Mouse (Mus musculus) midbrain, embryonic 15.5 days (tissue): Measurements from ENCODE around the gene Pola2. TPM values are rescaled to one million over a fixed set of nuclear protein-coding genes. Genes with fewer than 3 reads are reported as not detected.

Experiments
- polyA plus RNA-seq: library from polyadenylated mRNA; unstranded; fragments of >200 nt; fragmentation: Nextera tagmentation; extraction: Ambion mirVana; gene quantifications from 2 replicates; pipeline ENCODE4 v1.2.1, GENCODE M21; 2015

The Pola2 gene
- polyA plus RNA-seq, 1 experiment from 2014 or later: 25.3 TPM

Other genes with a start within 250 kb of the Pola2 start
- gene Ehbp1l1, start 237.9 kb downstream of the Pola2 start, polyA plus RNA-seq: 23.7 and 25.5 TPM in 2 replicates
- gene Fam89b, start 234.5 kb downstream of the Pola2 start, polyA plus RNA-seq: 158 and 165 TPM in 2 replicates
- 8.2 and 12.6 TPM in 2 replicates for gene Ltbp3, start 223.3 kb downstream of the Pola2 start, polyA plus RNA-seq
- gene Scyl1, start 192.8 kb downstream of the Pola2 start, polyA plus RNA-seq: 87.6 and 94.7 TPM in 2 replicates
- gene Frmd8, start 88.9 kb downstream of the Pola2 start, polyA plus RNA-seq: 16.1 and 19.2 TPM in 2 replicates
- 2.0 and 2.9 TPM in 2 replicates for gene Slc25a45, start 86.4 kb downstream of the Pola2 start, polyA plus RNA-seq
- 13.8 and 16.4 TPM in 2 replicates for gene Tigd3, start 70.1 kb downstream of the Pola2 start, polyA plus RNA-seq
- gene Dpf2, start 51.2 kb downstream of the Pola2 start, polyA plus RNA-seq: 122 and 130 TPM in 2 replicates
- 16.3 and 16.7 TPM in 2 replicates for gene Cdc42ep2, start 39.4 kb downstream of the Pola2 start, polyA plus RNA-seq
- not detected in 2 replicates for gene Slc22a20, start 21.9 kb upstream of the Pola2 start, polyA plus RNA-seq
- gene Capn1, start 51.7 kb upstream of the Pola2 start, polyA plus RNA-seq: 2.9 and 3.3 TPM in 2 replicates
- gene Syvn1, start 82.4 kb upstream of the Pola2 start, polyA plus RNA-seq: 36.8 and 39.3 TPM in 2 replicates
- 62.5 and 65.1 TPM in 2 replicates for gene Mrpl49, start 93.6 kb upstream of the Pola2 start, polyA plus RNA-seq
- gene Fau, start 93.6 kb upstream of the Pola2 start, polyA plus RNA-seq: 459 and 483 TPM in 2 replicates
- gene Znhit2, start 97.0 kb upstream of the Pola2 start, polyA plus RNA-seq: 30.8 and 34.7 TPM in 2 replicates
- gene Tm7sf2, start 104.2 kb upstream of the Pola2 start, polyA plus RNA-seq: 51.3 and 53.8 TPM in 2 replicates
- 100.0 and 102 TPM in 2 replicates for gene Vps51, start 113.0 kb upstream of the Pola2 start, polyA plus RNA-seq
- gene Tmem262, start 115.8 kb upstream of the Pola2 start, polyA plus RNA-seq: not detected in 2 replicates
- 1.3 and 1.5 TPM in 2 replicates for gene Gm28374, start 118.1 kb upstream of the Pola2 start, polyA plus RNA-seq
- gene Zfpl1, start 120.8 kb upstream of the Pola2 start, polyA plus RNA-seq: 86.8 and 87.6 TPM in 2 replicates
- 5.1 and 7.2 TPM in 2 replicates for gene Cdca5, start 120.8 kb upstream of the Pola2 start, polyA plus RNA-seq
- not detected in 2 replicates for gene AC131692.1, start 130.2 kb upstream of the Pola2 start, polyA plus RNA-seq
- gene Naaladl1, start 141.6 kb upstream of the Pola2 start, polyA plus RNA-seq: 0.41 and 0.53 TPM in 2 replicates
- 48.3 and 51.2 TPM in 2 replicates for gene Sac3d1, start 154.4 kb upstream of the Pola2 start, polyA plus RNA-seq
- 59.1 and 65.6 TPM in 2 replicates for gene Snx15, start 164.1 kb upstream of the Pola2 start, polyA plus RNA-seq
- 0.20 TPM in 1 of 2 replicates, not detected in the other for gene Batf2, start 176.8 kb upstream of the Pola2 start, polyA plus RNA-seq
- gene Arl2, start 177.3 kb upstream of the Pola2 start, polyA plus RNA-seq: 146 and 150 TPM in 2 replicates
- not detected in 2 replicates for gene Majin, start 220.2 kb upstream of the Pola2 start, polyA plus RNA-seq